Mouse (Mus musculus) layer of hippocampus, adult 9-11 months (tissue): ENCODE measurements around the gene Cisd1.
"Not testable (repeated sequence)": the region's sequence is repeated elsewhere in the genome, so short reads cannot be mapped to it uniquely, and the experiment has no call there.

Experiments used
- DNase-seq: peaks from one replicate; pipeline ENCODE4 v3.0.0; 2022

Cisd1 gene

DNA sequence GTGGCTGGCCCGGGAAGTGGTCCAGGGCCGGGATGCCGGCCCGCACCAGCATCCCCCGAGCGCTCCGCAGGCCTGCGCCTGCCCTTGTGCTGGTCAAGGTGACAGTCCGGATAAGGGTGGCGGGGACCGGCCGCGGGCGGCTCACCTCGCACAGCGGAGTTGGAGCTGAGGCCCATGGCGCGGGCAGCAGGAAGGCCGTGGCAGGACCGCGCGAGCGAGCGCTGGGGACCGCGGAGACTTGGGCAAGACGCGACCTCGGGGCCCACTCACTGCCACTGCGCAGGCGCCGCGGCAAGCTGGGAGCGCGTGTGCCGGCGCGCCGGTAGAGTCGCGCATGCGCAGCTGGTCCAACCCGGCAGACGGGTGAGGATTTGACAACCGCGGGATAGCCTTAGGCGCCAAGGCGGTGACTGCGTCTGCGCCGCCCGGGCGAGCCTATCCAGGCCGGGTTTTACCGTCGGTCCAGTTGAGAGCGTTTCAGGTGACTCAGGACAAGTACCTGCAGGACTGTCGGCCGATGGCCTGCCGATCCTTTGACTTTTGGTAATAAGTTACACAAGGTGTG is at the start of gene Cisd1:
Gene Cisd1 (minus strand): TSS at position 376 of the 565 bp plus-strand sequence.
- peak; percentile 95 for DNase-seq

DNA sequence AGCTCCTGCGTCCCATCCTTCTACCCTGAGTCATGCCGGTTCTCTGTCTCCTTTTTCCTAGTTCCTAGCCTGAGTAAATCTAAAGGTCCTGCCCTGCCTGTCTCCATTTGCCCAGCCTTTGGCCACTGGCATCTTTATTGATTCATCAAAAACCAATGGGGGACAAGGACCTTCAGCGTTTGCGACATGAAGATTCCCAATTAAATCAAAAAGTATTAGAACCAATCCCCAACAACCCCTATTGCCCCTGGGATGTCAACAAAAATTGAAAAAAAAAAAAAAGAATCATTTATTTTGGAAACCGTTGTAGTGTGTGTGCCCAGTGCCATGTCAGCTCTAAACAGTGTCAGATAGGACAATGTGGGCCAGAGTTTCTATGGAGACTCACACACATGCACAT is 44.6 kb upstream of the Cisd1 start:
- DNase-seq = no peak

DNA sequence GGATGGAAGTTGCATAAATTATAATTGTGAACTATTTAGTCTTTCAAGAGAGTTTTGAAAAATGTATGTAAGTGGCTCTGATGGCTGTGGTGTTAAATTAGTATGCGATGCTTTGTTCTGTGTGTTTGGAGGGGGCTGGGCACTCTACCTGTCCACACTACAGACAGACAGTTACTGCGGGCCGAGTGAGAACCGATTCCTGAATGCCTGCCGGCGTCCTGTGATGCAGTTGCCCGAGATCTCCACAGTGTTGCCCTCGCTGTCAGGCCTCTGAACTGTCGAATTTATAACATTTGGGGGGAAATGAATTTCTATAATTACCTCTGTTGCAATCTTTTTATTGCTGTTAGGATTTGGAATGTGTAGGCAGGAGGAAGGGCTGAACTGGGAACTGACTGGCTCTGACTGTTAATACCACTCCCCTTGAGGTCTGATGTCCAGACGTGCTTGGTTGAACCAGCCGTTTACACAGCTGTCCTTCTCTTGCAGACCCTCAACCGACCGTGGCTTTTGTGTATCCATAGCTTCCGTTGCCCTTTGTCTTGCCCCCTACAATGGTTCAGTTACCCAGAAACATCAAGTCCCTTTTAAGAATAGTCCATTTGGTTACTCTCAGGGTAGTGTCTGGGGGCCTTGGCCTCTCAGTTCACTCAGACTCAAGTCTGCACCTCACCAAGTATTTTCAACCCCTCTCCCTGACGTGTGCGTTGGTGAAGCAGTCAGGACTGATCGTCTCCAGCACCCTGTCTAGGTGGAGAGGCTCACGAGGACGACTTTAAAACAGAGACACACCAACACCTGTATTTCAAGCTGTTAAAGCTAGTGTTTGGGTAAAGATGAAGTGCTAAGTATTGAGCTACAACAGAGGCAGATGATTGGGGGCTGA is 39.6 kb upstream of the Cisd1 start:
- DNase-seq = no peak

DNA sequence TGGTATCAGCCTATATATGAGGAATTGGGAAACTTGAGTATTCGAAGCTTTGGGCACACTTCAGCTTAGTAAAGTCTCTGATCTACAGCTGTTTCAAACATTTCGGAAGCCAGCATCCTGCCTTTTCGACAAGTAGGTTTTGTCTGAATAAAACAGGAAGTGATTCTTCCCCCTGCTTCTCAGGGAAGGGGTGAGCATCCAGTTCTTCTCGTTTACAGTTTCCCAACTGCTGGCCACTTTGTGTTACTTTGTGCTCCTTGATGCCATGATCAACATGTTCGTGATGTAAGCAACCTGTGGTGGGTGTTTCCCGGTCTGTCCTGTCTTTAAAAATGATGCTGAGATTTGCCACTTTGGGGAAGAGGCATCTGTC is 38.8 kb upstream of the Cisd1 start:
- not testable (repeated sequence) for DNase-seq

DNA sequence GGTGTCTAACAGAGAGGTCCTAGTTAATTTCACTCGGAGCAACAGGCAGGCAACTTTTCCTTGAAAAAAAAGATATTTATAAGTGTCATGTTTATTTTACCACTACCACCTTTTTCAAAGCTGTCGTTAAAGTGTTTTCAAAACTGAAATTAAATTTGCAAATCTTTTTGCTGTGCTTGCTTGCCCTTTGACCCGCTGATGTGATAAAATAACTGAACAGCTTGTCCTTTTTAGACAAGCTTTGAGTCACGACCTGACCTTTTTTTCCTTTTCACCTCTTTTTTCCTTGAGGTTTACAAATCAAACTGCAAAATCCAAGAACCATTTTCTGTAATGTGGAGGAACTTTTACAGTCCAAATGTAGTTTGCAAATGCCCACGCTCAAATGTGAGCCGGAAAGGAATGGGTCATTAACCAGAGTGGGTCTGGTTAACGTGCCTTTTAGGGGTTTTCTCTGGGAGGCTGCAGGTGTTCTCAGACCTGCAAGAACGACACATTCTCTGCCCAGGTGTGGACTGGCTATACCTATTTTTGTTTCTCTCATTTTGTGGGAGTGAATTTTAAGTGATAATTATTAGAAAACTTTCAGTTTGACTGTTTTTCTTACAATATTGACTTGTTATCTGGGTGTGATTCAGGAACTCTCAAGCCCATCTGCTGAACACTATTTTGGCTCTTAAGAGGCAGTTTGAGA is 38.3 kb upstream of the Cisd1 start:
- no peak for DNase-seq

DNA sequence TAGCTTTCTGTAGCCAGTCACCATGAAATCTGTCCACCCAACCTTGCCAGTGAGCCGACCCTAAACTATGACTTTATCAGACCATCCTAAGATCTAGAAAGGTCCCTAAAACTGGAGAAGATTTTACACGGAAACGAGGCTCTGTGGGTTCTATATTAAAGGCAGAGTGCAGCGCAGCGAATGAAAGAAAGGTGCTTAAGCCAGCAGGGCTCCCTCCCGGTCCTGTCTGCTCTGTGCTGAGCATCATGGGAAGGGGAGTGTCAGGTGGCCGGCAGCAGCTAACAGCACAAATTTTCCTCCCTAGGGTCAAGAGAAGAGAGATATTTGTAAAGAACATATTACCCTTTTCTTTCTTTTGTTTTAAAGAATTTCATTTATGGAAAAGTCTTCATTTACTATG is 37.4 kb upstream of the Cisd1 start:
- DNase-seq = no peak

DNA sequence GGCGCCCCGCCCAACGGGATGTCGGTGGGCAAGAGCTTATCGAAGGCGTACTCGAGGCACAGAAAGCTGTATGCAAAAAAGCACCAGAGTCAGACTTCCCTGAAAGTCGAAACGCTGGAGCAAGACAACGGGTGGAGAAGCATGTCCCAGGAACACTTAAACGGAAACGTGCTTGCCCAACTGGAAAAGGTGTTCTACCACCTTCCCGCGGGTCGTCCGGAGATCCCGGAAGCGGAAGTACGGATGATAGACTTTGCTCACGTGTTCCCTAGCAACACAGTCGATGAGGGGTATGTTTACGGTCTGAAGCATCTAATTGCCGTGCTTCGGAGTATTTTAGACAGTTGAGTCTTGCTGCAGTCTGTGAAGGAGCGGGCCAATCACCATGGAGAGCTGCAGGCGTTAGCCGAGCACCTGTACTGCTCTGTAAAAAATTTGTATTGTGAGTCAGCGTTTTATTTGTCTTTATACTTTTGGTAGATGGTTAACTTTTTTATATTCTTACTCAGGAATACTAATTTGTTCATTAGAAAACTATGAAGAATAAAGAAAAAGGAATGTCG is 36.8 kb upstream of the Cisd1 start:
- no peak for DNase-seq

DNA sequence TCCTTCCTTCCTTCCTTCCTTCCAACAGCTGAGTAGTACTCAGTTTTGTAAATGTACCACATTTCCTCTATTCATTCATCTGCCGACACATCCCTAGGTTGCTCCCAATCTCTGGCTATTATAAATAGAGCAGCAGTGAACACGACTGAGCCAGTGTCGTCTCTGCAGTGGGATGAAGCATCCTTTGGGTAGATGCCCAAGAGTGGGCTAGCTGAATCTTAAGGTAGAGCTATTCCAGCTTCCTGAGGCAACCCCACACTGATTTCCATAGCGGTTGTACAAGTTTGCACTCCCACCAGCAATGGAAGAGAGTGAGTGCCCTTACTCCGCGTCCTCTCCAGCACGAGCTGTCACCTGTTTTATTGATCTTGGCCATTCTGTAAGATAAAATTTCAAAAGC is 35.7 kb upstream of the Cisd1 start:
- no peak for DNase-seq

DNA sequence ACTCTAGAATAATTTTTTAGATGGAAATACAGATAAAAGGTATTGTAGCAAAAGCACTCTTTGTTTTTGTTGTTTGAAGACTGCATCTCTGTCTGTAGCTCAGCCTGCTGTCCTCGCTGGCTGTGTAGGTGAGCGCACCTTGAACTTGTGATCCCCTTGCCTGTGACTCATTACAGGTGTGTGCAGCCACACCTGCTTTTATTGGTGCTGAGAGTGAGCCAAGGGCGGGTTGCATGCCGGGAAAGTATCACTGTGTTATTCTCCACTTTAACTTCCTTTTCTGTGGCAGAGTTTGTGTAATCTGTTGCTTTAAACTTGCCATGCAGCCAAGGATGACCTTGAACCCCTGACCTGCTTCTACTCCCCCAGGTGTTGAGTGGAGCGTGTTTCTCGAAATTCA is 31.3 kb upstream of the Cisd1 start:
- no peak for DNase-seq

DNA sequence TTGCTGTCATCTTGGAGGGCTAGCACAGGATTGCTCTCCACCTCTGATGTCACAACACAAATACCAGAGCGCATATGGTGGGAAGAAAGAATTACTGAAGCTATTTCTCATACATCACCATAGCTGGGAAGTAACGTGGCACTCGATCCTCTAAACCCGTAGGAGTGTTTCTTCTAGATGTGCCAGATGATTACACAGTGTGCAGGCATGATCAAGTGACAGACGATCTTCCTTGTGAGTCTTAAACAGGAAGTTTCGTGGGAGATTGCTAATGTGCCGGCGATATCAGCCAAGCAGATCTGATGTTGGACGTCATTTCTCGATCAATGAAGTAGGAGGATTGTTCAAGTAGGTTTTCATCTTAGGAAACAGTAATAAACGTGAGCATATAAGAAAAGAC is 29.0 kb upstream of the Cisd1 start:
- DNase-seq = no peak

DNA sequence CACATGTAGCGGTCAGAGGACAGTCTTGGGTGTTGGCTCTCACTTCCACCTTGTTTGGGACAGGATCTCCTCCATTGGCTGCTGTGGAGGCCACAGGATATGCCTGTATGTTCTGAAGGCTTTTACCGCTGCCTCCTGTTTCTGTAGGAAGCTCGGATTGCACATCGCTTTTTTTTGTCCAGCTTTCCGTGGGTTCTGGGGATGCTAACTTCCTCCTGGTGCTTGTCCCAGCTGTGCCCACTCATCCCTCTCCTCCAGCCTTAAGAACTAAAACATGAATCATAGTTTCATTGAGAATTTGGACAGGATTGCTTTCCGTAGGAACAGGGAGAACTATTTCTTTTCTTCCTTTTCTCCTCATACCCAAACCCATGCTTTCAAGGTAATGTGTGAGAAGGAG is 27.1 kb upstream of the Cisd1 start:
- DNase-seq = no peak

DNA sequence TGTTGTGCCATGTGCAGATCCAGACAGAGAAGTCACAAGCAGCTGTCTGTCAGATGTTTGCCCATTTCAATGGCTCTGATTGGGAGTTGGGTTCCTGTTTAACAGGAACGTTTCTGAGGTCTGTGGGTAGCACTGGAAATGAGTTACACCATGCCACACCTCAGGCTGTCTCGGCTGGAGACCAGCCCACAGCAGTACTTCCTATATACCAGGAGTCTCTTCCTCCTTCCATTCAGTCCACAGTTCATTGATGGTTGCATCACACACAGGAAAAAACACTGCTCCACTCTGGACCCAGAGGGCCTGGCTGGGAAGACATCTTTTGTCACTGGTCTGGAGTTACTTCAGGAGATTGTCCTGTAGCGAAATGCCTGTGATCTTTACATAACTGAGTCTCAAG is 24.7 kb upstream of the Cisd1 start:
- DNase-seq = no peak

DNA sequence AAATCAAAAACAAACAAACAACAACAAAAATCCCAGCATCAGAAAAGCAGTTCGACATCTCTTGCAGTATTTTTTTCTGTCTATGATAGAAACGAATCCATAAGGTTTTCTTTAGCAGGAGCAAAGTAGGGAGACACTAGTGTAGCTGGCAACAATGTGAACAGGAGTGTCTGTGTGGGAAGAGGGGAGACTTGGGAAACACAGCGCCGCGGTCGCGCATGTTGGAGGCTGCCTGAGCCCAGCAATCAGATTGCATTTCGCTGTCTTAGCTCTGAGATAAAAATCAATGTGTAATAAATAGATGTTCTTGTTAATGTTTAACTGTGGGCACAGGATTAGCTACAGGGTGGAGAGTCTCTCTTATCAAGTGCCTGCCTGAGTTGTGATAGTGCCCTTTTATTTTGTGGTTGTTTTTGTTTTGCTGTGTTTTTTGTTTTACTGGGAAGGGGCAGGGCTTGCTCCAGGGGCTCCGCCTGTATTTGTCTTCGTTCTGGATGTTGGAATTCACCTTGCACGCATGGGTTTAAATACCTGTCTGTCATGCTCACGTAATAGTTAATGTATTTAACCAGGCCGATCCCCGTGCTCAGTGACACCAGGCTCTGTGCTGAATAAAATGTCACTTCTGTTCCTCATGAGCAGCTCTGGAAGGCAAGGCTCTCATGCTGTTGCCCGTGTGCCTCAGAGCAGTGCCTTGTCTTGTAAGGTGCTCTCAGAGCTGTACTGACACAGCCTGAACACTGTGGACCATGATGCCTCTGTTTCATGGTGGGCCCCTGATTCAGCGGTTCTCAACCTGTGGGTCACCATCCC is 23.6 kb upstream of the Cisd1 start:
- no peak for DNase-seq

DNA sequence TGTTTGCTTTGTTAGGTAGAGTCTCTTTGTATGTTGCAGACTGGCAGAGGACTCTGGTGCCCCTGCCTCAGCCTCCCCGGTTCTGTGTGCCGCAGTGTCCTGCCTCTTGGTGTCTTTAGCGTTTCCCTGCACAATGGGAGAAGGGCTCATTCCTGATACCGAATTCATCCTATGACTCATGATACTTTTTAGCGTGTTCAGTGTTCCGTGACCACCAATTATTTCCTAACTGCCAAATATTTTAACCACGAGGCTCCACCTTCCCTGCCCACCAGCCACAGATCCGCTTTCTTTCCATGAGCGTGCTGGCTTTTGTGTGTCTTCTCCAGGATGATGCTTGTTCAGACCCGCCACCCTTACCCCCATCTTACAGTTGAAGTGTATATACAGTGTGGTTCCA is 19.1 kb upstream of the Cisd1 start:
- no peak for DNase-seq

DNA sequence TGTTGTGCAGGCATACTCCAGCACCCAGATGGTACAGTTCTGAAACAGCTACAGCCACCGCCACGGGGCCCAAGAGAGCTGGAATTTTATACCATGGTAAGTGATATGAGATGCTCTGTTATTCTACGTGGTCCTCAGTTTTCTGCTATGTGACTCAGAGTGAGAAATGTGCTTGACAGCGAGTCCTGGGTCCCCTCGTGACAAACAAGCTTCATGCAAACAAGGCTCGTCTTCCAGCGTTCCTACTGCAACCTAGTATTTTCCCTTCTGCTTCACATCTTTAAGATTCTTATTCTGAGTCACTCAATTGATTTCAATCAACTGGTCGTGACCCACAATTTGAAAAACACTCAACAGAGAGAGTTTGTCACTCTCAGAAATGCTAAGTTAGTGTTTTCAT is 18.7 kb upstream of the Cisd1 start:
- DNase-seq = no peak

DNA sequence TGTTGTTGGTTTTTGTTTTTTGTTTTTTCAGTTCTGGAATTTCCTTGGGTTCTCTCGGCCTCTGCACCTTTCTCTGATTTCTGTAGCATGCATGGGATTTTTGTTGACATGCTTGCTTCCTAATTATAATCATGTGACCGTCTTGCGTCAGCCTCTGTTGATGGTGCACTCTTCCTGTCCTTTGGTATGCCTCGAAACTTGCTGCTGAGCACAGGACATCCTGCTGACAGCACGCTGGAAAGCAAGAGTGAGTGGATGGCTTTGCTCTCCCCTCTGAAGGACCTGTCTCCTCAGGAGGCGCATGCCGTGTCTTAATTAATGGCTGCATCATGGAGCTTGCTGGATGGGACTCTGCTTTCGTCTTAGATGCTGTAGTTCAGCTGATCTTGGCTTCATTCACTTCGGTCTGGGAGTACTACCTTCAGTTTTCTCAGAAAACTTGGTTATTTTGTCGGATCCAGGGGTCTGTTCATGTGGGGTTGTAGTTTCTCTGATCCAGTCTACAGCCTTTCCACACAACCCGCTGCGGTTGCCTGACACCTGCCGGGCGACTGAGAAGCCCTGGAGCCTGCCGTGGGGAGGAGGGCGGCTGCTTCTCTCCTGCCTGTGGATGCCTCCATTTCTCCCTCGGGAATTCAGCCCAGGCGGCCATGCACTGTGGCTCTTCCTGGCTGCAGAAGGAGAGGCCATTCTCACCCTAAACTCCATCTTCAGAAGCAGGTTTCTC is 17.2 kb upstream of the Cisd1 start:
- no peak for DNase-seq

DNA sequence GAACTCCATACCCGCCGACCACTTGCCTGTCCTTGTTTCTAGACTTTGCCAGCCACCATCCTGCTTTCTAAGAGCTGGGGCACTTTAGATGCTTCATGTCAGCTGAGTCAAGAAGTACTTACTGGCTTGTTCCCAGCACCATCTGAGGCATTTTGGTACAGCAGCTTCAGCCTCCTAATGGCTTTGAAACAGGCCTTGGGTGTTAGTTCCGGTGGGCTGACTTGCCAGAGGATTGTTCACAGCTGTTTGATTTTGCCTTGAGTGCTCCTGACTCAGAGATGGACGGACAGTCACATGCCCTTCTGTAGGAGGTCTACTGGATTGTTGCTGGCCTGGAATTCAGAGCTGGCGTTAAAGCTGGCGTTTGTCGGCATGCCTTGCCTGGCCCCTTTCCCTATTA is 16.3 kb upstream of the Cisd1 start:
- no peak for DNase-seq

DNA sequence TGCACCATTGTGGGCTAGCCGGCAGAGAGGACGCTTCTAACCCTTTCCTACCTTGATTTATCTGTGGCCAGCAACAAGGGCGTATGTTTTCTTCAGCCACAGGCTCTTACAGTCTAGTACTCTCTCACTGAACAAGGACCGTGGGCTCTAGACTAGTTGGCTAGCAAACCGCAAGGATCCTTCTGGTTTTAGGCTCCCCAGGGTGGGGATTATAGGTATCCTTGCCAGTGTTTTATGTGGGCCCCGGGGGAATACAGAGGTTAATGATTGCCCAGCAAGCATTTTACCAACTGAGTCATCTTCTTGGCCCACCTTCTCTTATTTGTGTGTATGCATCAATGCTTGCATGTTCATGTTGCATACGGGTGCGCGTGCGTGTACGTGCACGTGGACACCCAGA is 10.2 kb upstream of the Cisd1 start:
- DNase-seq = no peak

DNA sequence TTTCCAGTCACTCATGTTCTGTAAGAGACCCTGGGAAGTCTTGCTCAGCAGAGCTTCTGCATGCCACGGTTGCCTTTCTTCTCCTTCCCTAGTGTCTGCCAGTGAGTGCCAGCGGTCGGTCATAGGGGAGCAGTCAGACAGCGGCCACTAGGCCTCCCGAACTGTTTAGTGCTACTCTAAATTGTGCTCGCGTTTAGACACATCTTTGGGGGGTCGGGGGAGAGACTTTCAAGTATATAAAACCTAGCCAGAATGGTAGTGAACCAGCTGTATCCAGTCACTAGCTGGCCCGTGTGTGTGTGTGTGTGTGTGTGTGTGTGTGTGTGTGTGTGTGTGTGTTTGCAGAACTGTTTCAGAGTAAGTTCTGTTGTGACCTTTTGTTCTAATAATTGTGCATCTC is 9.1 kb upstream of the Cisd1 start:
- DNase-seq = no peak

DNA sequence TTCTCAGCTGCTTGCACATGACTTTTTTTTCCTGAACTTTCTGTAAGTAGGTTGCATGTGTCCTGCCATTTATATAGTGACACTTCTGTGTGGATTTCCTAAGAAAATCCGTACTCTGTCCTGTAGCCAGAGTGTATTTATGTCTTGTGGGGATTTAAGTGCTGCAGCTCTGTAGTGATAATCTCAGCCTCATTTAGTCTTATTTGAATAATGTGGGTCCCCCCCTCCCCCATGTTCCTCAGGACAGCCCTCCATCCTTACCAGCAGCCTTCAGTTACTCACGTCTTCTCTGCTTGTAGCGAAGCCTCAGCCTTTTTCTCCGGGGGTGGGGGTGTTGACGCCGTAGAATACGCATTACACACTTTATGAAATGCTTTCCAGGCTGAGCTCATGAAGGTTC is 6.5 kb upstream of the Cisd1 start:
- no peak for DNase-seq

DNA sequence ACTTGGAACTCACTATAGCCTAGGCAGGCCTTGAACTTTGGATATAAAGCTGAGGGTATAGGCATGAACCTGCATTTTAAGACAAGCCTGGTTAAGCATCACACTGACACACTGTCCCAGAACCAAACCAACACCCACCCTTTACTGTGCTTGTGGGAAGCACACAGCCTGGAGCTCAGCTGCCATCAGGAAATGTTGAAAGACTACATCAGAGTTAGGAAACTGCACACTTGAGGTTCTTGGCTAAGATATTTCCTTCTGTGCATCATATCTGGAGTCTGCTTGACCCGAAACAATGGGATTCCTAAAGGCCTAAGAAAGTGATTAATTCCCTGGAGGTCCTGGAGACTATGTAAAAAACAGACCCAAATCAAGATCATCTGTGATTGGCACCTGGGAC is 4.5 kb upstream of the Cisd1 start:
- DNase-seq = no peak

DNA sequence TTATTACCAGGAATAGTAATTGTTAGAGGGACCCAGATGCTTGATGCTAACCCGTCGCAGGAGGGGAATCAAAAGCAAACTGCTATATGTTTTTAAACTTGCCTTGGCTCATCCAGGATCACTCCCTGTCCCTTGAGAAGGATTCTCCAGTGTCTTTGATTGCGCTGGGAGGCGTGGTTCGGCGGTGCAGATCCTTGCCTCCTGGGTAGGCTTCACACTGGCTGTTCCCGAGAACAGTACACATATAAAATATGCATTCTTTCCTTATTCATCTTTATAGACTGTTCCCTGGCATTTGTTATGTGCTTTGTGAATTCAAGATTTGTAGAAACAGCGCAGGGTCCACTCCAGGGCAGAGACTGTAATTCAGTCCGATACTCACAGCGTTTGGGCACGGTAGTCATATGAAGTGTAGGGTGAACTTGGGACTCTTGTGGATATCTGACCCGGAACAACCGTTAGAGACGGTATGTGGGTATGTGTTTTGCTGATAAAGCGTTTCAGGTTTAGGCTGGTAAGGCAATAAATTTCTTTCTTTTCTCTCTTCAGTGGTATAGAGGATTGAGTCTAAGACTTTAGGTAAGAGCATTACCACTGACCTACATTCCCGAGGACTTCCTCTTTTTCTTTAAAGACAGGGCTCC is 4.0 kb upstream of the Cisd1 start:
- DNase-seq = no peak
